Mouse (Mus musculus) CH12.LX (cell line): ENCODE data around the gene Nelfb. TPM values are rescaled to one million over a fixed set of nuclear protein-coding genes. Genes with fewer than 3 reads are reported as not detected.
A peak's percentile ranks its signal among the peaks of the same experiment; 100 is the strongest.

ENCODE experiments used
- DNase-seq: peaks from one replicate; pipeline ENCODE4 v3.0.0-alpha.2; 2013; ENCODE audit errors: extremely low read depth
- H3K27ac ChIP-seq: 2 replicates; pipeline ENCODE4 v1.5.1; 2012; ENCODE audit warnings: low read depth, mild to moderate bottlenecking, control low read depth, moderate library complexity; ENCODE audit not compliant: insufficient read depth
- H3K27me3 ChIP-seq: replicated peaks from 2 replicates; pipeline ENCODE3; 2012; ENCODE audit warnings: inconsistent platforms
- H3K36me3 ChIP-seq, 2 experiments: replicated peaks in 1 of 2; 2 replicates each; pipeline versions ENCODE3 to v1.6.1; 2012; ENCODE audit warnings: inconsistent platforms in 1 of 2, low read length in 1 of 2, mild to moderate bottlenecking in 1 of 2, mixed read lengths in 1 of 2, moderate library complexity in 1 of 2; ENCODE audit not compliant: control insufficient read depth in 1 of 2, insufficient read depth in 1 of 2
- H3K4me1 ChIP-seq, 2 experiments: 2 replicates each; pipeline ENCODE4 v1.6.1; 2012; ENCODE audit warnings: inconsistent platforms in 1 of 2, moderate library complexity in 1 of 2; ENCODE audit not compliant: insufficient read depth in 2 of 2, control insufficient read depth in 1 of 2
- H3K4me2 ChIP-seq: 2 replicates; pipeline ENCODE4 v1.6.1; 2012; ENCODE audit warnings: low read depth, mild to moderate bottlenecking, control low read depth; ENCODE audit not compliant: poor library complexity, insufficient read depth, severe bottlenecking
- H3K4me3 ChIP-seq, 3 experiments: fragments of 150-350 bp in 1 of 3; sonication (generic) in 1 of 3; replicated peaks in 1 of 3; 2 replicates each; pipeline versions ENCODE3 to v1.5.1; 2011 to 2012; ENCODE audit warnings: low read depth in 2 of 3, low read length in 2 of 3, mild to moderate bottlenecking in 2 of 3, moderate library complexity in 2 of 3, control low read depth in 1 of 3, improper control_type of control experiment in 1 of 3, inconsistent platforms in 1 of 3, mixed read lengths in 1 of 3; ENCODE audit not compliant: poor library complexity in 1 of 3
- H3K79me2 ChIP-seq: replicated peaks from 2 replicates; pipeline ENCODE4 v1.6.1; 2012; ENCODE audit warnings: mild to moderate bottlenecking, moderate library complexity; ENCODE audit not compliant: control insufficient read depth, poor library complexity, insufficient read depth, severe bottlenecking; ENCODE audit errors: extremely low read depth
- H3K9ac ChIP-seq: 2 replicates; pipeline ENCODE4 v1.6.1; 2012; ENCODE audit warnings: low read depth, mild to moderate bottlenecking, control low read depth, moderate library complexity; ENCODE audit not compliant: insufficient read depth
- H3K9me3 ChIP-seq: replicated peaks from 2 replicates; pipeline ENCODE3; 2012; ENCODE audit warnings: low read length, inconsistent platforms, mixed read lengths
- BHLHE40 ChIP-seq: IDR thresholded peaks from 2 replicates; pipeline ENCODE4 v1.6.1; 2011; ENCODE audit warnings: mild to moderate bottlenecking, low read depth, low read length, improper control_type of control experiment
- EP300 ChIP-seq: IDR thresholded peaks from 2 replicates; pipeline ENCODE4 v1.6.1; 2011; ENCODE audit warnings: low read length, improper control_type of control experiment
- ETS1 ChIP-seq: conservative IDR thresholded peaks from 2 replicates; pipeline ENCODE4 v1.6.1; 2012; ENCODE audit warnings: low read depth, mild to moderate bottlenecking, inconsistent platforms, low read length, improper control_type of control experiment, moderate library complexity
- GABPA ChIP-seq: IDR thresholded peaks from 2 replicates; pipeline ENCODE4 v1.6.1; 2012; ENCODE audit warnings: low read depth, low read length, improper control_type of control experiment, inconsistent platforms; ENCODE audit not compliant: insufficient replicate concordance
- IRF4 ChIP-seq: IDR thresholded peaks from 2 replicates; pipeline ENCODE4 v1.6.1; 2014; ENCODE audit warnings: low read depth, mild to moderate bottlenecking, inconsistent platforms, low read length, improper control_type of control experiment
- JUN ChIP-seq: IDR thresholded peaks from 2 replicates; pipeline ENCODE4 v1.6.1; 2011; ENCODE audit warnings: low read depth, mild to moderate bottlenecking, low read length, improper control_type of control experiment, moderate library complexity; ENCODE audit not compliant: insufficient read depth
- MAX ChIP-seq: IDR thresholded peaks from 2 replicates; pipeline ENCODE4 v1.6.1; 2011; ENCODE audit warnings: low read length, improper control_type of control experiment
- NELFE ChIP-seq: IDR thresholded peaks from 2 replicates; pipeline ENCODE4 v1.6.1; 2011; ENCODE audit warnings: low read depth, low read length, improper control_type of control experiment
- NRF1 ChIP-seq: IDR thresholded peaks from 2 replicates; pipeline ENCODE4 v1.6.1; 2014; ENCODE audit warnings: low read depth, mild to moderate bottlenecking, inconsistent platforms, low read length, improper control_type of control experiment, moderate library complexity
- POLR2AphosphoS2 ChIP-seq: IDR thresholded peaks from 2 replicates; pipeline ENCODE4 v1.6.1; 2011; ENCODE audit warnings: low read depth, low read length, improper control_type of control experiment
- RCOR1 ChIP-seq: conservative IDR thresholded peaks from 2 replicates; pipeline ENCODE4 v1.6.1; 2012; ENCODE audit warnings: low read depth, mild to moderate bottlenecking, inconsistent platforms, low read length, improper control_type of control experiment
- SMC3 ChIP-seq: IDR thresholded peaks from 2 replicates; pipeline ENCODE4 v1.6.1; 2011; ENCODE audit warnings: low read depth, low read length, improper control_type of control experiment
- TBP ChIP-seq: conservative IDR thresholded peaks from 2 replicates; pipeline ENCODE4 v1.6.1; 2011; ENCODE audit warnings: low read depth, low read length, improper control_type of control experiment
- TCF12 ChIP-seq: IDR thresholded peaks from 2 replicates; pipeline ENCODE4 v1.6.1; 2014; ENCODE audit warnings: low read depth, mild to moderate bottlenecking, inconsistent platforms, low read length, improper control_type of control experiment
- USF1 ChIP-seq: IDR thresholded peaks from 2 replicates; pipeline ENCODE4 v1.6.1; 2014; ENCODE audit warnings: low read depth, mild to moderate bottlenecking, inconsistent platforms, low read length, improper control_type of control experiment
- USF2 ChIP-seq: conservative IDR thresholded peaks from 2 replicates; pipeline ENCODE4 v1.6.1; 2011; ENCODE audit warnings: low read depth, low read length, improper control_type of control experiment
- ZNF384 ChIP-seq: IDR thresholded peaks from 2 replicates; pipeline ENCODE4 v1.6.1; 2012; ENCODE audit warnings: low read depth, low read length, improper control_type of control experiment, inconsistent platforms
- dilution Hi-C: fragments of 300-500 bp; cut with MboI; formaldehyde crosslinking; loops from 2 replicates; pipeline ENCODE4 v1.14.3; 2020; ENCODE audit warnings: low sequenced_read_pairs; ENCODE audit not compliant: extremely low pct_unique_long_range_greater_than_20kb, extremely low pct_ligation_motif_present
- in situ Hi-C: fragments of 300-500 bp; cut with MboI; formaldehyde crosslinking; loops from 3 replicates; pipeline ENCODE4 v1.14.3; 2019; ENCODE audit warnings: low sequenced_read_pairs, low pct_ligation_motif_present, low pct_unique_long_range_greater_than_20kb, mixed read lengths
- polyA plus RNA-seq: library from polyadenylated mRNA; unstranded; fragments of >175 nt; gene quantifications from 2 replicates; pipeline ENCODE4 v1.2.1, GENCODE M21; 2012; ENCODE audit warnings: low read depth; ENCODE audit not compliant: insufficient read length
- total RNA-seq, 2 experiments: library from RNA; depleted of rRNA; stranded (reverse); fragments of 300-350 nt in 1 of 2; fragments of >200 nt in 1 of 2; gene quantifications; 2 replicates each; pipeline ENCODE4 v1.2.3; 2012 to 2014

Nelfb gene
- total and polyA plus RNA-seq, 3 experiments: 53.6 to 58.0 (median 57.0) TPM

GRCm38 (mm10) chr2:25156177-25156576 is 55.1 kb downstream of the Nelfb start:
- Histone ChIP-seq H3K9me3 (no peaks in the 10 kb centered on the region), H3K4me1 (no peaks in the 10 kb centered on the region), H3K4me2 (no peak overlapping the region), H3K79me2 (no peaks in the 10 kb centered on the region), H3K9ac (no peak overlapping the region), H3K36me3 (no peaks in the 10 kb centered on the region), H3K27ac (no peak overlapping the region), H3K27me3 (peaks cover 3% of the 10 kb centered on the region), H3K4me3 (no peak overlapping the region)
- dilution Hi-C loops (no loop called here), in situ Hi-C loops (no loop called here)
- no peak for DNase-seq
- TF ChIP-seq IRF4 (no peak), NELFE (no peak), MAX (no peak), USF2 (no peak), RCOR1 (no peak), BHLHE40 (no peak), TCF12 (no peak), SMC3 (no peak), GABPA (no peak), POLR2AphosphoS2 (no peak), ZNF384 (no peak), EP300 (no peak), TBP (no peak), JUN (no peak), ETS1 (no peak), NRF1 (no peak)

DNA sequence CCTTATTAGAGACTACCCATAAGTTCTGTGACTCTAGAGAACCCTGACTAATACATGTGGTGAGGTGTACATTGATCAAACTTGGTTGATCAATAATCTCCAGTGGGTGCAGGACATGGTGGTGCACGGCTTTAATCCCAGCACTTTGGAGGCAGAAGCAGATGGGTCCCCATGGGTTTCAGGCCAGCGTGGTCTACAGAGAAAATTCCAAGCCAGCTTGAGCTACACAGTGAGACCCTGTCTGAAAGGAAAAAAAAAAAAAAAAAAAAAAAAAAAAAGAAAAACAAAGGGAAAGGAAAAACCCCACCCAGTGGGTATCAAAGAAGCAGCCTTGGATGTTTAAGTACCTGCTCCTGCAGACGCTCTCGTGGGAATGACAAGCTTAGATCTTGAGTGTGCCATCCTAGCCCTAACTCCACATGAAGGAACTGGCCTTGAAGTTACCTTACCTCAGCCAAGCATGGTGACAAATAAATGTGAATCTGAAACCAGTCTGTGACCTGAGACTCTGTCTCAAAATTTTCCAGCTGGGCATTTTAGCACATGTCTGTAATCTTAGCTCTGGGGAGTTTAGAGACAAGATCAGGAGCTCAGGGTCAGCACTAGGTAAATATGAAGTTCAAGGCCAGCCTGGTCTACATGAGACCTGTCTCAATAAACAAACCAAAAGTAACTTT is 59.9 kb downstream of the Nelfb start:
- dilution Hi-C loops: no loop called here

More for the DNA sequence above, 59.9 kb downstream of the Nelfb start:
- Histone ChIP-seq H3K9me3 (no peaks in the 10 kb centered on the region), H3K4me3 (no peak overlapping the region), H3K9ac (no peak overlapping the region), H3K4me2 (no peak overlapping the region), H3K79me2 (no peaks in the 10 kb centered on the region), H3K36me3 (no peaks in the 10 kb centered on the region), H3K4me1 (no peaks in the 10 kb centered on the region), H3K27ac (no peak overlapping the region), H3K27me3 (peaks cover 32% of the 10 kb centered on the region)
- TF ChIP-seq ZNF384 (0 out of 2 replicates have a peak, but pooled peaks have one; percentile 7), USF1 (no peak)
- DNase-seq: no peak
- in situ Hi-C loops: no loop called here

Other genes with a start within 250 kb of the Nelfb start
Only the 20 nearest of the 33 such genes appear.
- gene Entpd8, start 131.2 kb downstream of the Nelfb start, total RNA-seq (2012; rRNA removed): not detected in 2 replicates
- gene Entpd8, start 131.2 kb downstream of the Nelfb start, total RNA-seq (2014; rRNA removed): not detected in 2 replicates
- not detected in 2 replicates for gene Entpd8, start 131.2 kb downstream of the Nelfb start, polyA plus RNA-seq
- gene Noxa1, start 116.3 kb downstream of the Nelfb start, total RNA-seq (2012; rRNA removed): 4.6 and 5.0 TPM in 2 replicates
- 6.1 and 6.4 TPM in 2 replicates for gene Noxa1, start 116.3 kb downstream of the Nelfb start, total RNA-seq (2014; rRNA removed)
- 4.0 and 6.3 TPM in 2 replicates for gene Noxa1, start 116.3 kb downstream of the Nelfb start, polyA plus RNA-seq
- 3.1 TPM in 2 replicates for gene Nrarp, start 30.7 kb downstream of the Nelfb start, total RNA-seq (2012; rRNA removed)
- gene Nrarp, start 30.7 kb downstream of the Nelfb start, total RNA-seq (2014; rRNA removed): 0.24 and 0.35 TPM in 2 replicates
- gene Nrarp, start 30.7 kb downstream of the Nelfb start, polyA plus RNA-seq: 0.14 and 0.20 TPM in 2 replicates
- 17.5 and 20.4 TPM in 2 replicates for gene Tor4a, start 14.6 kb downstream of the Nelfb start, total RNA-seq (2012; rRNA removed)
- gene Tor4a, start 14.6 kb downstream of the Nelfb start, total RNA-seq (2014; rRNA removed): 12.6 and 13.1 TPM in 2 replicates
- 15.3 TPM in 2 replicates for gene Tor4a, start 14.6 kb downstream of the Nelfb start, polyA plus RNA-seq
- gene Stpg3, start 3.1 kb upstream of the Nelfb start, total RNA-seq (2012; rRNA removed): not detected in 2 replicates
- not detected in 2 replicates for gene Stpg3, start 3.1 kb upstream of the Nelfb start, total RNA-seq (2014; rRNA removed)
- not detected in 2 replicates for gene Stpg3, start 3.1 kb upstream of the Nelfb start, polyA plus RNA-seq
- 0.38 and 0.42 TPM in 2 replicates for gene Fam166a, start 7.3 kb upstream of the Nelfb start, total RNA-seq (2012; rRNA removed)
- not detected in 2 replicates for gene Fam166a, start 7.3 kb upstream of the Nelfb start, total RNA-seq (2014; rRNA removed)
- gene Fam166a, start 7.3 kb upstream of the Nelfb start, polyA plus RNA-seq: 23.4 and 35.0 TPM in 2 replicates
- gene Tubb4b, start 13.2 kb upstream of the Nelfb start, total RNA-seq (2012; rRNA removed): 356 and 564 TPM in 2 replicates
- 592 and 605 TPM in 2 replicates for gene Tubb4b, start 13.2 kb upstream of the Nelfb start, total RNA-seq (2014; rRNA removed)
- 490 and 520 TPM in 2 replicates for gene Tubb4b, start 13.2 kb upstream of the Nelfb start, polyA plus RNA-seq
- not detected in 2 replicates for gene Slc34a3, start 22.9 kb upstream of the Nelfb start, total RNA-seq (2012; rRNA removed)
- gene Slc34a3, start 22.9 kb upstream of the Nelfb start, total RNA-seq (2014; rRNA removed): not detected in 2 replicates
- not detected in 2 replicates for gene Slc34a3, start 22.9 kb upstream of the Nelfb start, polyA plus RNA-seq
- gene Rnf224, start 25.3 kb upstream of the Nelfb start, total RNA-seq (2012; rRNA removed): not detected in 2 replicates
- gene Rnf224, start 25.3 kb upstream of the Nelfb start, total RNA-seq (2014; rRNA removed): not detected in 2 replicates
- not detected in 2 replicates for gene Rnf224, start 25.3 kb upstream of the Nelfb start, polyA plus RNA-seq
- 0.92 and 1.7 TPM in 2 replicates for gene Rnf208, start 30.8 kb upstream of the Nelfb start, total RNA-seq (2012; rRNA removed)
- 0.24 and 0.34 TPM in 2 replicates for gene Rnf208, start 30.8 kb upstream of the Nelfb start, total RNA-seq (2014; rRNA removed)
- gene Rnf208, start 30.8 kb upstream of the Nelfb start, polyA plus RNA-seq: 0.78 and 1.4 TPM in 2 replicates
- gene Cysrt1, start 31.0 kb upstream of the Nelfb start, total RNA-seq (2012; rRNA removed): not detected in 2 replicates
- not detected in 2 replicates for gene Cysrt1, start 31.0 kb upstream of the Nelfb start, total RNA-seq (2014; rRNA removed)
- not detected in 2 replicates for gene Cysrt1, start 31.0 kb upstream of the Nelfb start, polyA plus RNA-seq
- gene AL732309.1, start 35.4 kb upstream of the Nelfb start, total RNA-seq (2012; rRNA removed): 8.9 and 9.5 TPM in 2 replicates
- 6.7 and 9.6 TPM in 2 replicates for gene AL732309.1, start 35.4 kb upstream of the Nelfb start, total RNA-seq (2014; rRNA removed)
- gene AL732309.1, start 35.4 kb upstream of the Nelfb start, polyA plus RNA-seq: 3.5 and 4.5 TPM in 2 replicates
- 22.7 and 28.3 TPM in 2 replicates for gene Tmem203, start 44.0 kb upstream of the Nelfb start, total RNA-seq (2012; rRNA removed)
- gene Tmem203, start 44.0 kb upstream of the Nelfb start, total RNA-seq (2014; rRNA removed): 18.4 and 21.2 TPM in 2 replicates
- 14.5 and 21.5 TPM in 2 replicates for gene Tmem203, start 44.0 kb upstream of the Nelfb start, polyA plus RNA-seq
- gene Tprn, start 51.1 kb upstream of the Nelfb start, total RNA-seq (2012; rRNA removed): 13.1 and 14.3 TPM in 2 replicates
- 7.0 and 8.2 TPM in 2 replicates for gene Tprn, start 51.1 kb upstream of the Nelfb start, total RNA-seq (2014; rRNA removed)
- gene Tprn, start 51.1 kb upstream of the Nelfb start, polyA plus RNA-seq: 17.0 and 19.3 TPM in 2 replicates
- gene Ssna1, start 60.9 kb upstream of the Nelfb start, total RNA-seq (2012; rRNA removed): 80.6 and 98.5 TPM in 2 replicates
- 72.9 and 82.0 TPM in 2 replicates for gene Ssna1, start 60.9 kb upstream of the Nelfb start, total RNA-seq (2014; rRNA removed)
- 51.4 and 74.9 TPM in 2 replicates for gene Ssna1, start 60.9 kb upstream of the Nelfb start, polyA plus RNA-seq
- 13.6 and 14.5 TPM in 2 replicates for gene Anapc2, start 61.0 kb upstream of the Nelfb start, total RNA-seq (2012; rRNA removed)
- gene Anapc2, start 61.0 kb upstream of the Nelfb start, total RNA-seq (2014; rRNA removed): 9.6 and 13.0 TPM in 2 replicates
- gene Anapc2, start 61.0 kb upstream of the Nelfb start, polyA plus RNA-seq: 48.7 and 55.2 TPM in 2 replicates
- gene Tmem210, start 76.7 kb upstream of the Nelfb start, total RNA-seq (2012; rRNA removed): not detected in 2 replicates
- gene Tmem210, start 76.7 kb upstream of the Nelfb start, total RNA-seq (2014; rRNA removed): not detected in 2 replicates
- not detected in 2 replicates for gene Tmem210, start 76.7 kb upstream of the Nelfb start, polyA plus RNA-seq
- not detected in 2 replicates for gene Lrrc26, start 78.4 kb upstream of the Nelfb start, total RNA-seq (2012; rRNA removed)
- not detected in 2 replicates for gene Lrrc26, start 78.4 kb upstream of the Nelfb start, total RNA-seq (2014; rRNA removed)
- gene Lrrc26, start 78.4 kb upstream of the Nelfb start, polyA plus RNA-seq: not detected in 2 replicates
- gene Grin1, start 107.7 kb upstream of the Nelfb start, total RNA-seq (2012; rRNA removed): 0.04 and 0.17 TPM in 2 replicates
- 0.08 and 0.36 TPM in 2 replicates for gene Grin1, start 107.7 kb upstream of the Nelfb start, total RNA-seq (2014; rRNA removed)
- gene Grin1, start 107.7 kb upstream of the Nelfb start, polyA plus RNA-seq: 0.06 TPM in 1 of 2 replicates, not detected in the other
- gene Man1b1, start 120.8 kb upstream of the Nelfb start, total RNA-seq (2012; rRNA removed): 45.7 and 58.1 TPM in 2 replicates
- 39.3 and 41.8 TPM in 2 replicates for gene Man1b1, start 120.8 kb upstream of the Nelfb start, total RNA-seq (2014; rRNA removed)
- gene Man1b1, start 120.8 kb upstream of the Nelfb start, polyA plus RNA-seq: 68.8 and 69.3 TPM in 2 replicates